Mouse (Mus musculus) heart, postnatal 0 days (tissue): ENCODE data around the gene Zfp626. TPM values are rescaled to one million over a fixed set of nuclear protein-coding genes. Genes with fewer than 3 reads are reported as not detected.
A peak's percentile ranks its signal among the peaks of the same experiment; 100 is the strongest.

ENCODE experiments used
- ATAC-seq: fragments of 200-750 bp; cut with Nextera tagmentation; 2 replicates; pipeline ENCODE4 v1.8.0; 2017; ENCODE audit warnings: low read depth, moderate number of reproducible peaks, moderate library complexity; ENCODE audit not compliant: insufficient read depth
- DNase-seq: peaks from one replicate; pipeline ENCODE4 v3.0.0-alpha.2; 2016; ENCODE audit warnings: low spot score
- H3K27ac ChIP-seq: fragments of 300-500 bp; sonication (generic); 2 replicates; pipeline ENCODE4 v1.5.1; 2014; ENCODE audit warnings: low read depth, mild to moderate bottlenecking
- H3K27me3 ChIP-seq: fragments of 300-500 bp; sonication (generic); 2 replicates; pipeline ENCODE4 v1.6.1; 2014; ENCODE audit warnings: low read length, mixed read lengths; ENCODE audit not compliant: control insufficient read depth, insufficient read depth
- H3K36me3 ChIP-seq: fragments of 300-500 bp; sonication (generic); replicated peaks from 2 replicates; pipeline ENCODE4 v1.6.1; 2014; ENCODE audit warnings: low read length, mixed read lengths; ENCODE audit not compliant: control insufficient read depth, insufficient read depth
- H3K4me1 ChIP-seq: fragments of 300-500 bp; sonication (generic); 2 replicates; pipeline ENCODE4 v1.6.1; 2014; ENCODE audit warnings: antibody characterized with exemption; ENCODE audit not compliant: control insufficient read depth, insufficient read depth
- H3K4me2 ChIP-seq: fragments of 300-500 bp; sonication (generic); 2 replicates; pipeline ENCODE4 v1.6.1; 2014; ENCODE audit warnings: low read depth, mild to moderate bottlenecking, low read length, moderate library complexity
- H3K4me3 ChIP-seq: fragments of 300-500 bp; sonication (generic); 2 replicates; pipeline ENCODE4 v1.5.1; 2014; ENCODE audit warnings: low read depth, low read length
- H3K9ac ChIP-seq: fragments of 300-500 bp; sonication (generic); replicated peaks from 2 replicates; pipeline ENCODE4 v1.6.1; 2014; ENCODE audit warnings: low read depth, low read length, mixed read lengths
- H3K9me3 ChIP-seq: fragments of 300-500 bp; sonication (generic); replicated peaks from 2 replicates; pipeline ENCODE4 v1.6.1; 2016; ENCODE audit warnings: low read length; ENCODE audit not compliant: control insufficient read depth
- CTCF ChIP-seq: IDR thresholded peaks from 2 replicates; pipeline ENCODE4 v1.5.1; 2016; ENCODE audit warnings: antibody characterized with exemption, control low read depth, low read depth
- EP300 ChIP-seq: IDR thresholded peaks from 2 replicates; pipeline ENCODE4 v1.6.1; 2016; ENCODE audit warnings: antibody characterized with exemption, low read depth
- WGBS: fragments of 180-500 bp; shearing (Covaris S2); extraction: QIAGEN DNeasy Blood & Tissue Kit; methylation state at CpG from one replicate; pipeline ENCODE4 v1.1.7; 2014; 5-methylcytosine and 5-hydroxymethylcytosine counted together
- polyA plus RNA-seq: library from polyadenylated mRNA; unstranded; fragments of >200 nt; fragmentation: Nextera tagmentation; extraction: Ambion mirVana; gene quantifications from 2 replicates; pipeline ENCODE4 v1.2.1, GENCODE M21; 2015
- total RNA-seq: library from RNA; depleted of rRNA; stranded (reverse); fragments of >200 nt; gene quantifications from 2 replicates; pipeline ENCODE4 v1.2.3, GENCODE M21; 2014; ENCODE audit warnings: low replicate concordance

The Zfp626 gene
- total and polyA plus RNA-seq, 2 experiments from 2014 or later = 1.0 to 2.6 TPM

GRCm38 (mm10) chr7:27818526-27819110 lies 11.6 kb downstream of the Zfp626 start:
- peaks cover 22% of the 10 kb centered on the region for H3K36me3 ChIP-seq
- no peak for ATAC-seq
- WGBS = 90% methylated on average over 7 of the region's 7 CpGs
- H3K27ac ChIP-seq = no peak overlapping the region
- TF ChIP-seq EP300 = no peak
- no peak for TF ChIP-seq CTCF
- no peak for DNase-seq
- H3K9ac ChIP-seq = no peak overlapping the region
- no peak overlapping the region for H3K4me2 ChIP-seq
- H3K4me1 ChIP-seq = no peaks in the 10 kb centered on the region
- H3K27me3 ChIP-seq = no peaks in the 10 kb centered on the region
- no peaks in the 10 kb centered on the region for H3K9me3 ChIP-seq
- H3K4me3 ChIP-seq = no peak overlapping the region

- ATAC-seq = no peak
- H3K27me3 ChIP-seq = no peaks in the 10 kb centered on the region
- 0 out of 2 replicates have a peak, but pooled peaks cover 7% of the 10 kb centered on the region for H3K9me3 ChIP-seq
- TF ChIP-seq EP300 = no peak
- no peaks in the 10 kb centered on the region for H3K4me1 ChIP-seq
- H3K4me3 ChIP-seq = no peak overlapping the region
- peaks cover 15% of the 10 kb centered on the region for H3K36me3 ChIP-seq
- no peak overlapping the region for H3K4me2 ChIP-seq
- DNase-seq = no peak
- no peak overlapping the region for H3K27ac ChIP-seq
- no peak overlapping the region for H3K9ac ChIP-seq
Measured at GRCm38 (mm10) chr7:27822611-27823010, 15.6 kb downstream of the Zfp626 start.

GRCm38 (mm10) chr7:27834131-27834530 lies 27.1 kb downstream of the Zfp626 start:
- WGBS = 72% methylated on average over 2 of the region's 2 CpGs
- DNase-seq (no peak), ATAC-seq (no peak)
- H3K36me3 ChIP-seq = no peaks in the 10 kb centered on the region
- no peaks in the 10 kb centered on the region for H3K9me3 ChIP-seq
- no peak overlapping the region for H3K27ac ChIP-seq
- H3K4me2 ChIP-seq = no peak overlapping the region
- no peaks in the 10 kb centered on the region for H3K27me3 ChIP-seq
- H3K4me3 ChIP-seq = no peak overlapping the region
- TF ChIP-seq EP300 (no peak), CTCF (no peak)
- no peak overlapping the region for H3K9ac ChIP-seq
- H3K4me1 ChIP-seq = no peaks in the 10 kb centered on the region

DNA sequence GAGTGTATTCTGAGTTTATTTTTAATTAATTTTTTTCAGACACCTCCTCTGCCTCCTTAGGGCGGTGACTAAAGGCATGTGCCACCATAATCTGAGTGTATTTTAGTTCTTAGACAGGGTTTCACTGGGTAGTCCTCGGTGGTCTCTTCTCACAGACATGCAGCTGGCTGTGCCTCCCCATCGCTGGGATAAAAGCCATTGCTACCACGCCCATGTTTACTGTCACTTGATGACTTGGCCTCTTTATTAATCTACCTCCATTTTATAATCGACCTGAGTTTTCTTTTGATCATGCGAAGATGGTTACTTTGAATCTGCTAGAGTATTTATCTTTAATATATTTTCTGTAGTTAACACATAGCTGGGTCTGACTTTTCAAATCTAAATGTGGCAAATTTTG lies 30.9 kb downstream of the Zfp626 start:
- no peaks in the 10 kb centered on the region for H3K9me3 ChIP-seq
- DNase-seq = no peak
- no peaks in the 10 kb centered on the region for H3K36me3 ChIP-seq
- H3K9ac ChIP-seq = peak overlapping the region; percentile 64
- H3K27ac ChIP-seq = peak overlapping the region; percentile 86
- 39% methylated on average over 6 of the region's 6 CpGs for WGBS
- H3K4me1 ChIP-seq = no peaks in the 10 kb centered on the region
- peak overlapping the region; percentile 66 for H3K4me3 ChIP-seq
- no peak for TF ChIP-seq EP300
- H3K4me2 ChIP-seq = peak overlapping the region; percentile 73
- H3K27me3 ChIP-seq = no peaks in the 10 kb centered on the region
- ATAC-seq = no peak

DNA sequence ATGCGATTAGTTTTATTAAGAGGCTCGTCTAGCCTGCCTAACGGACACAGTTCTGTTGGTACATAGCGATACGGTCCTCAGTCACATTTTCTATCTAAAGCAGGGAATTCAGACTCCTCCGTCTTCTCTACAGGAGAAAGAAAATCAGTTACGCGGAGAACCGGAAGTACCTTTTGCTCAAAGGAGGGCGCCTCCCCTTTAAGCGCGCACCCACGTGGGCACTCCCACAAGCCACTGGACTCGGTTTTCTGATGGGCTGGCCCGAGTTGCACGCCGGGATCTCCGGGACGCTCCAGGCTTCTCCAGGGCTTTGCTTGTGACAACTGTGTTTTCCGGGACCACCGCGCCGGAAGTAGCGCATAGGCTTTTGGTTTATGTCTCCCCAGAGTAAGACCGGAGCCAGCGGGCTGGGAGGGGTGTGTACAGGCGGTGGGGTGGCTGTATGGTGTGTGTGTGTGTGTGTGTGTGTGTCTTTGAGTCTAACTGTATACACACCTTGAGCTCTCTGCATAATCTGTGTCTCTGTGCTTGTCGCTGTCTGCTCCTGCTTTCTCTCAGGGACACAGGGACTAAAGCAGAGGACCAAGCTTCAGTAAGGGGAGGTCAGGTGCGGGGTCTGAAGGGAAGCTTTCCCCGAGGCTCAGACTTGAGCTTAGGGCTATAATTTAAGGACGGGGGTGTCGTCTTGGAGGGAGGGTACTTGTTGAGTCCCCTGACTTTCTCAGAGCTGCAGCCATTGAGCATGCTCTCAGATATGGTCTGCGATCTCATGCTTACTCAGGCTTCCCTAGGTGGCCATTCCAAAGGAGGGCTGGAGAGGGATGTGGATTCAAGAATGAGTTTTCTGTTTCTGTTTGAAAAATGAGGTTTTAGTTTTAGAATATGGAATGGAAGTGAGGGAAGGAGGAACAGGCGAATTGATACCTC lies 31.6 kb downstream of the Zfp626 start, which contains the start of gene Zfp59:
Gene Zfp59 (plus strand): TSS at position 285 of the 927 bp plus-strand sequence.
- no peaks in the 10 kb centered on the region for H3K9me3 ChIP-seq
- peak within 1 kb of the TSS; percentile 73 for H3K4me2 ChIP-seq
- DNase-seq = peak; percentile 92
- H3K4me1 ChIP-seq = no peaks in the 10 kb centered on the region
- H3K9ac ChIP-seq = peak within 1 kb of the TSS; percentile 64
- no peaks in the 10 kb centered on the region for H3K36me3 ChIP-seq
- no peak for TF ChIP-seq CTCF
- no peak for TF ChIP-seq EP300
- 3% methylated on average over 34 of the region's 34 CpGs for WGBS
- peak; percentile 99 for ATAC-seq
- H3K27ac ChIP-seq = peak within 1 kb of the TSS; percentile 86
- H3K27me3 ChIP-seq = no peaks in the 10 kb centered on the region
- peak within 1 kb of the TSS; percentile 66 for H3K4me3 ChIP-seq
